Mouse (Mus musculus) left cerebral cortex, adult 2 months (tissue): ENCODE results near the gene Mindy2. TPM values are rescaled to one million over a fixed set of nuclear protein-coding genes. Genes with fewer than 3 reads are reported as not detected.
A peak's percentile ranks its signal among the peaks of the same experiment; 100 is the strongest.
"Not testable (repeated sequence)": the region's sequence is repeated elsewhere in the genome, so short reads cannot be mapped to it uniquely, and the experiment has no call there.

Source experiments
- DNase-seq, 2 experiments: peaks; one replicate each; pipeline ENCODE4 v3.0.0; 2021 to 2022; ENCODE audit warnings: low spot score in 2 of 2, mixed read lengths in 1 of 2; ENCODE audit errors: extremely low spot score in 1 of 2
- H3K27ac ChIP-seq: fragments of 200-600 bp; 2 replicates; pipeline ENCODE4 v1.8.1; 2022
- H3K4me3 ChIP-seq: fragments of 200-600 bp; 2 replicates; pipeline ENCODE4 v1.8.1; 2022
- CTCF ChIP-seq: fragments of 200-600 bp; IDR thresholded peaks from 2 replicates; pipeline ENCODE4 v1.8.1; 2022; ENCODE audit warnings: antibody characterized with exemption, mild to moderate bottlenecking, moderate library complexity
- intact Hi-C: fragments of 180-260 bp; cut with DNase I; formaldehyde crosslinking; loops from one replicate; pipeline ENCODE4 v1.15.1; 2025
- total RNA-seq, 2 experiments: library from RNA; stranded (reverse); gene quantifications; 2 replicates each; pipeline ENCODE4 v1.2.3; 2021

Gene Mindy2
- total RNA-seq, 2 experiments from 2014 or later: 38.2 to 40.5 TPM

- Histone ChIP-seq H3K4me3 (no peak overlapping the region), H3K27ac (no peak overlapping the region)
- intact Hi-C loops: no loop called here
- TF ChIP-seq CTCF: no peak
- no peak for DNase-seq
These were observed 94.1 kb downstream of the Mindy2 start for GRCm38 (mm10) chr9:70562825-70563224.

DNA sequence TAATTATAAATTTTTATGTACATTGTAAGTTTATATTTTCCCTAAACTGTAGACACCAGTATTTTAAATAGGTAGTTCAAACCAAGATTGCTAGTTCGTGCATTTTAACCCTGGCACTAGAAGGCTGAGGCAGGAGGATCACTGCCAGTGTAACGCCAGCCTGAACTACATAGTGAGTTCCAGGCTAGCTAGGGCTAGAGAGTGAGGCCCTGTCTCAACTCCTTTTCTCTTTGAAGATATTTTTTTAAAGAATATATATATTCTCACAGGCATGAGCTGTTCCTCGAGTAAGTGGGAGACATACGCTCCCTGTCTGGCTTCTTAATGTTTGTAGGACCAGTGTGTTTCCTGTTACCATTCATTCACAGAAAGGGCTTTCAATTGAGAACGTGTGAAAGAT lies 100.2 kb downstream of the Mindy2 start:
- H3K27ac ChIP-seq: no peak overlapping the region
- H3K4me3 ChIP-seq: no peak overlapping the region
- intact Hi-C loops: no loop called here
- TF ChIP-seq CTCF: no peak
- no peak for DNase-seq

- no peak for DNase-seq
These were observed 101.5 kb downstream of the Mindy2 start for GRCm38 (mm10) chr9:70555431-70555830.

DNA sequence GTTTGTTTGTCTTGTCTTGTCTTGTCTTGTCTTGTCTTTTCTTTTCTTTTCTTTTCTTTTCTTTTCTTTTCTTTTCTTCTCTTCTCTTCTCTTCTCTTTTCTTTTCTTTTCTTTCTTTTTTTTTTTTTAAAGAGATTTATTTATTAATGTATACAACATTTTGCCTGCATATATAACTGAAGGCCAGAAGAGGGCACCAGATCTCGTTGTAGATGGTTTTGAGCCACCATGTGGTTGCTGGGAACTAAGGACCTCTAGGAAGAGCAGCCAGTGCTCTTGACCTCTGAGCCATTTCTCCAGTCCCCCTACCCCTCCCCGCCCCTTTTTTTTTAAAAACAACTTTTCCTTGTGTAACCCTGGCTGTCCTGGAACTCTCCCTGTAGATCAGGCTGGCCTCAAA lies 104.7 kb downstream of the Mindy2 start:
- H3K27ac ChIP-seq, H3K4me3 ChIP-seq, DNase-seq, intact Hi-C loops: not testable (repeated sequence)
- TF ChIP-seq CTCF: peak; percentile 2; the same call in 1 of the 2 replicates

More at GRCm38 (mm10) chr9:70555431-70555830, 101.5 kb downstream of the Mindy2 start:
- no peak for TF ChIP-seq CTCF
- Histone ChIP-seq H3K27ac (no peak overlapping the region), H3K4me3 (no peak overlapping the region)
- intact Hi-C loops: no loop called here

DNA sequence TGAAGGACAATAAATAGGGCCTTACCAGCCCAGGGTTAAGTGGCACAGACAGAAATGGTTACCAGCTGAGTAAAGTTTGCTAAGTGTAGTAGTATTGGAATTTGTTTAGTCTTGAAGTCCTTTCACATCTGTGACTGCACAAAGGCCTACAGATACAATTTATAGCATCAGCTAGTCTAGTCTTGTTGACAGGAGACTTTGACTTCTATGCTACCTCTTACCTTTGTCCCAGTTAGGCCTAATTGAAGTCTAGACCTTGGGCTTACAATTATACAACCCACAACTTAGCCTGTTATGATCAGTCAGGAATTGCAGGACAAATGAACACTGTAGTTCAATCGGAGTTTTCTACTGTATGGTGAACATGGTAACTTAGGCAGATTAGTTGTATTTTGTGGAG lies 105.5 kb downstream of the Mindy2 start:
- DNase-seq: no peak
- TF ChIP-seq CTCF: no peak
- no peak overlapping the region for H3K27ac ChIP-seq
- no peak overlapping the region for H3K4me3 ChIP-seq
- intact Hi-C loops: no loop called here

Other genes with a start within 250 kb of the Mindy2 start
- 1 to 10 TPM; 1.7 to 1.9 TPM for gene Ccnb2, start 235.6 kb downstream of the Mindy2 start, total RNA-seq
- 10 to 100 TPM; 40.4 to 46.2 TPM for gene Rnf111, start 153.4 kb downstream of the Mindy2 start, total RNA-seq
- 10 to 100 TPM; 54.9 to 57.9 TPM for gene Sltm, start 114.4 kb downstream of the Mindy2 start, total RNA-seq
- gene Gm10642, start 923 bp downstream of the Mindy2 start, total RNA-seq: 1 to 10 TPM; 1.5 to 1.6 TPM
- gene Adam10, start 21.8 kb upstream of the Mindy2 start, total RNA-seq: 10 to 100 TPM; 67.3 to 70.3 TPM